In the genomic region with DNA sequence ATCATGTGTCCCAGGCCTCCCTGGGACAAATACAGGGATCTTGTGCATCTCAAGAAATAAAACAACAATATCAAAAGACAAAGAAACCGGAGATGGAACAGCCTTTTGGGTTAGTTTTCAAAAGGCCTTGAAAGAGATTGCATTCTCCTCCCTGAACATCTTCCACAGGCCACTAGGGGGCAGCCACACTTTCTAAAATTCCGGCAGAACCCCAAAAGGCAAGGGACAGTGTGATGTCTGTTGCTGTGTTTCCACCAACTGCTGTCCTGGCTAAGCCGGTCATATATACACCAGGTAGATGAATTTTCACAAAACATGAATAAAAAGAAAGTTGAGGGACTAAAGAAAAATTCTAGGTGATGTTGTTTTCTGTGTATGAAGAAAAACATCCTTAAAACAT, we compare ENCODE assay signal across 8 mouse cellular contexts. TPM values are rescaled to one million over a fixed set of nuclear protein-coding genes. Genes with fewer than 3 reads are reported as not detected.
DNase-seq lines count a peak whose midpoint lies in the region; ATAC-seq lines count a peak whose summit lies in the region.

No protein-coding gene starts in this region.

- H3K4me3 ChIP-seq in midbrain, embryonic 10.5 days, result no peak overlapping the region
- no peak overlapping the region for H3K4me3 ChIP-seq in midbrain, embryonic 13.5 days (replicated peaks)

- H3K4me2 ChIP-seq in midbrain, embryonic 13.5 days (replicated peaks), result no peak overlapping the region

- no peaks in the 10 kb centered on the region for H3K4me1 ChIP-seq in midbrain, embryonic 10.5 days
- no peaks in the 10 kb centered on the region for H3K4me1 ChIP-seq in midbrain, embryonic 13.5 days (replicated peaks)

- H3K27ac ChIP-seq in midbrain, embryonic 10.5 days (replicated peaks), result no peak overlapping the region
- H3K27ac ChIP-seq in midbrain, embryonic 13.5 days, result no peak overlapping the region

- ATAC-seq in midbrain, embryonic 13.5 days, result no peak
- no peak for ATAC-seq in monocyte, adult 5-6 weeks (replicated peaks; ENCODE audit: insufficient number of reproducible peaks, low FRiP score, low TSS enrichment, poor library complexity, severe bottlenecking)

- 35% methylated on average over 3 of the region's 3 CpGs for WGBS in midbrain, embryonic 10.5 days
- 26% methylated on average over 3 of the region's 3 CpGs for WGBS in midbrain, embryonic 13.5 days

- H3K9ac ChIP-seq in midbrain, embryonic 13.5 days (replicated peaks), result no peak overlapping the region

- peak; percentile 52 for DNase-seq in midbrain, embryonic 10.5 days (ENCODE audit: low spot score)
- DNase-seq in WW6 (ENCODE audit: low read depth, low spot score), result peak; percentile 5
- DNase-seq in cerebellum, adult 9-11 months, result peak; percentile 22
- peak; percentile 14 for DNase-seq in gastrocnemius, postnatal 14 days
- DNase-seq in left cerebral cortex, postnatal 25 days (ENCODE audit: low spot score in 2 of 2), result peak; percentile 62 to 74
- DNase-seq in ovary, postnatal 14 days (ENCODE audit: low spot score), result peak; percentile 15

- no peaks in the 10 kb centered on the region for H3K9me3 ChIP-seq in midbrain, embryonic 10.5 days (replicated peaks)
- H3K9me3 ChIP-seq in midbrain, embryonic 13.5 days, result no peaks in the 10 kb centered on the region

- no peaks in the 10 kb centered on the region for H3K27me3 ChIP-seq in midbrain, embryonic 10.5 days (ENCODE audit: low read depth, poor library complexity, severe bottlenecking)
- H3K27me3 ChIP-seq in midbrain, embryonic 13.5 days, result no peaks in the 10 kb centered on the region

- intact Hi-C loops in gastrocnemius, postnatal 14 days (cut with DNase I; ENCODE audit: low total_unique reads), result loop anchor here (10.0 kb wide), 2 partner anchors 253 to 297 kb away; no protein-coding TSS in a partner anchor
- intact Hi-C loops in left cerebral cortex, postnatal 25 days (cut with DNase I), result loop anchor here (2.0 to 5.0 kb wide), 2 partner anchors 405 to 750 kb away; no protein-coding TSS in a partner anchor

- no peaks in the 10 kb centered on the region for H3K36me3 ChIP-seq in midbrain, embryonic 10.5 days
- H3K36me3 ChIP-seq in midbrain, embryonic 13.5 days, result no peaks in the 10 kb centered on the region

RNA-seq across cellular contexts. Expression of a gene that starts 46.3 kb away (rescaled TPM):
- 0.32 and 0.57 TPM in 2 replicates for polyA plus RNA-seq in midbrain, embryonic 10.5 days (2016; fragmentation: Nextera tagmentation; extraction: Ambion mirVana)
- polyA plus RNA-seq in midbrain, embryonic 13.5 days (2015; fragmentation: Nextera tagmentation; extraction: Ambion mirVana), result 1.8 and 2.3 TPM in 2 replicates
- not detected for total RNA-seq in gastrocnemius, postnatal 14 days (2021)
- 1 to 10 TPM; 2.4 to 3.0 TPM for total RNA-seq in left cerebral cortex, postnatal 25 days (2021)
- total RNA-seq in monocyte, adult 5-6 weeks (2017), result not detected in 3 replicates

Comparison
In these comparisons a context has a peak if more than half of its experiments do, and no peak if none do; other contexts are left out.
1. DNase-seq: peak in every context shown above with its lines; median percentile 68 in left cerebral cortex, postnatal 25 days; 52 in midbrain, embryonic 10.5 days; 22 in cerebellum, adult 9-11 months; 15 in ovary, postnatal 14 days; 14 in gastrocnemius, postnatal 14 days; 5 in WW6.